Mouse (Mus musculus) gonadal fat pad, adult 2 months (tissue): ENCODE results near the gene Cnn3. TPM values are rescaled to one million over a fixed set of nuclear protein-coding genes. Genes with fewer than 3 reads are reported as not detected.

Experiments
- DNase-seq: peaks from one replicate; pipeline ENCODE4 v3.0.0-alpha.2; 2012; ENCODE audit warnings: low read depth
- polyA plus RNA-seq: library from polyadenylated mRNA; depleted of rRNA; stranded (reverse); fragments of >200 nt; gene quantifications from 2 replicates; pipeline ENCODE4 v1.2.3, GENCODE M21; 2012

Gene Cnn3
- polyA plus RNA-seq, 1 experiment: 101 TPM

DNA sequence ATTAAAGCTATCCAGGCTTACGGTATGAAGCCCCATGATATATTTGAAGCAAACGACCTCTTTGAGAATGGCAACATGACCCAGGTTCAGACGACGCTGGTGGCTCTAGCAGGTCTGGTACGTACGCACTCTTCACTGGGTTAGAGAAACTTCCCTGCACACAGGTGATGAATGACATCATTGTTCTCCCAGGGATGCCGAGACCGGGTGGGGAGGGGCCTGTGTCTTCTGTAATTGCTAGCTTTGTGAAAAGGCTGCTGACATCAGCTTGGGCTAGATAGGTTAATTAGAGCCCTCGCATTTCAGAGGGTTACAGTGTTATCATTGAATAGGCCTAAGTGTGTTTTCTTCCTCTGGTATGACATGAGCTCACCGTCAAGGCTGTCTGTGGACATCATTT is 25.1 kb downstream of the Cnn3 start:
- DNase-seq: no peak

DNA sequence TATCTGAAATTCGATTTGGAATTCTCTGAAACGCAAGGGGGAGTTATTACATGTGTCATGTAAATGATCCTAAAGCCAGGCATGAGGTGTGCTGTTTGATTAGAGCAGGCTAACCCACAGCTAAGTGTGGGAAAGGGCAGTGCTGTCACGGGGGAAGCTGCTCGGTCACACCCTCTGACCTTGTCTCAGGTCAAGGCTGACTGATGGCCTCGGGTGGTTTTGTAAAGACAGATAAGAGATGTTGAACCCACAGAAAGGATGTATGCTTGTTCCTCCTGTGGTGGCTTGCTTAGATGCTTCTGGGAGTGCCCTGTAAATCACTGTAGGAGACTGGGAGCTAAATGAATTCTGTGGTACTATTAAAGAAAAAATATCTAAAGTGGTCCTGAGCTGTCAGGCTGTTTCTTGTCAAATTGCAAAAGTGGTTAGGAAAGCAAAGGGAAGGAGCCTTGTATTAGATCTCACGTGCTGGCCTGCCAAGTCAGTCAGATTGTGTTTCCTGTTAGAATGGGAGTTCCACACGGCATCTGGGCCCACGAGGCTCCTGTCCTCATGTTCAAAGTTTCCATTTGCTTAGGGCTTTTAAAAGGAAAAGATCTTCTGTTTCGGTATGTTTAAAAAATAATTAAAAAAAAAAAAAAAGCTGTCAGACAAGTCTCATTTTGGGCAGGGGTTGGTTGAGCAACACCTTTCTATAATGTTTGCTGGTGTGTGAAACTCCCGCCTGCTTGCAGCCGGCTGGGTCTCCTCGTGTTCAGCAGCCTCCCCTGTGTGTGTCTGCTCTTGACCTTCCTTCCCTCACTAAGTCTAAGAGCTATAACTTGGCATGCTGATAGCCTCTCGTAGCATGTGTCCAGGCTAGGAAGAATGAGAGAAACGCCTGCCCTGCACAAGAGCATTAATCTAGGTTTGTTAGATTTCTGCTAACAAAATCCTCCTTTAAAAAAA is 32.5 kb downstream of the Cnn3 start:
- no peak for DNase-seq

DNA sequence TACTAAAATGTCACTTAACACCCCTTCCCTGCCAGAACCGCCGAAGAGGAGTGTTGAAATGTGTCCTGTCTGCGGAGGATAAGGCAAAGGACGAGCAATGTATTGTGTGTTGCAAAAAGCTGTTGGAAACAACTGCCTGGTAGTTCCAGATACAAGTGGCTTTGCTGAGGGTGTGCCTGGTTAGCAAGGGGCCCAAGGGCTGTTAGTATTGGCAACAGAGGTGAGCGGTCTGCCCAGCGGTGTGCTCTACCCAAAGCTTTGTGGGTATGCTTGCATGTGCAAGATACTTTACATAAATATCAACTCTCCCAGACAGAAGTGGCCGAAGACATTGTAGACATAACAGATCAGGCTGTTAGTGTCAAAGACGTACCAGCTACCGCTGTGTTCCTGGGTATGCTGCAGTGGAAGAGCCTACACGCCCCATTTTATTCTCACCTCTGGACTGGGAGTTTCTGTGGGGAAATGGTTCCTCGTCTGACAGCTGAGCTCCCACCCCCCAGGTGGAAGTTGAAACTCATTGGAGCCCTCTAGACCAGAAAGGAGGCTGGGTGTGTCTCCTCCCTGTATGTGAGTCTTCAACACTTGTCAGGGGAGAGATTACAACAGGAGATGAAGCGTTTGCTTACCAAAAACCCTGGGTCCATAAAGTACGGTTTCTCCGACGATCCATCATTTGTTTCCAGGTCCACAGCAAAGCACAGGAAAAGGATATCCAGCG is 34.3 kb downstream of the Cnn3 start:
- DNase-seq: no peak

DNA sequence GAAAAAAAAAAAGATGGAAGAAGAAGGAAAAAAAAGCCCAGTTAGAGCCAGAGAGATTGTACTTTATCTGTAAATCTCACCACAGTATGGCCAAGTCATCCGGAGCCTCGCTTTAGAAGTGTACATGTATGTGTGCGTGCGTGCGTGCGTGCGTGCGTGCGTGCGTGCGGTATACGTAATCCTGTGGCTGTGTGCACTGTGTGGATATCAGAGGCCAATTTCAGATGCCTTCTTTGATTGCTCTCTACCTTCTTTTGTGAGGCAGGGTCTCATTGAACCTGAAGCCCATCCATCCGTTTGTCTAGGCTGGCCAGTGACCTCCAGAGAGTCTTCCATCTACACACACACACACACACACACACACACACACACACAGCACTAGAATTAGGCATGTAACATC is 35.2 kb downstream of the Cnn3 start:
- no peak for DNase-seq

DNA sequence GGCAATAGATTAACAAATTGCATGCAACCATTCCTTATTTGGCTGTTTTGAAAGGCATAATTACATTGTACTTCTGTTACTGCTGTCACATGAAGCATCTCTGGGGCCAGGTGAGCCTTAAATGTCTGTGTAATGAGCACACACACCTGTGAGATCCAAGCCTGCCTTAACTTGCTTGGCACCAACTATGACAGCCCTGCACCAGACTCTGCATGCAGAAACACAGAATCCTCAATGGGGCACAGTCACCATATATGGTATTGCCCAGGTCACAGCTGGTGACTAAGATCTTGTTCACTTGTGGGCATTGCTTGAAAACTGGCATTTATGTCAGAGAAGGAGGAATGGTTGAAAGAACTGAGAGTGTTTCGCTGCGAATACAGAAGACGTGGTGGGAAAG is 36.5 kb downstream of the Cnn3 start:
- DNase-seq: no peak

DNA sequence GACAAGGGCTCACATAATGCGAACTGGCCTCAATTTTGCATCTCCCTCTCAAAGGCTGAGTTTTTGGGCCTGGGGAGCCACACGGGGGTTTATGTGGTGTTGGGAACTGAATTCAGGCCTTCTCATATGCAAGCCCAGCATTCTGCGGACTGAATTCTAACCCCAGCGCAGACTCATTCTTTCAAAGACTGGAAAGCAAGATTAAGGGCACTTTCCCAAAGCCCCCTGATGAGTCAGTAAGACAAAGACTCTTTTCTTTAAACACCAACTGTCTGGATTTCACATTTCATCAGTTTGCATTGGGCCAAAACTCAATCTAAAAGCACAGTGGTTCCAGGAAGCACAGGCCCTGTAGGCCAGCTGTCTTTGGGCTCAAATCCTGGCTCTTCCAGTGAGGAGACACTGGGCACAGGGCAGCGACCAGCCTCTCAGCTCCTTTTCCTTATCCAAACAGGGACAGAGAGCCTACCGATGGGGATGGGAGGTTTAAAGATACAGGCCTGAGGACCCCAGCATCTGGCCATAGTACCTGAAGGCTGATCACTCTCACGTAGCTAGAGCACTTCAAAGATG is 38.5 kb downstream of the Cnn3 start:
- DNase-seq: no peak

DNA sequence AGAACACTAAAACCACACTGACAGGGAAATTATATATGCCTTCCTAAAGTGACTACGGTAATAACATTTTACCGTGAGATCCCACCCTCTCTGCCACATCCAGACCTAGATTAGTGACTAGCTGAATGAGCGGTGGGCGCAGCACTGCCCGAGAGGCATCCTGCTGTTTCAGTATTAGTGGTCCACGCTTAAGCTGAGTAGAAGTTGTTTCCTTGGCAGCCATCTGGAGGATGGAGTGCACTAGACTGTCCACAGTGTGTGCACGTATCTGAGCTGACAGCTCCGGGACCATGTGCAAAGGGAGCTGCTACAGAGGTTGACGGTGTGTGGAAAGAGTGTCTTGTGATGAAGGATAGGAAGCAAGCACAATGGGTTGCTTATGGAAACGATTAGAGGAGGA is 39.5 kb downstream of the Cnn3 start:
- DNase-seq: no peak

DNA sequence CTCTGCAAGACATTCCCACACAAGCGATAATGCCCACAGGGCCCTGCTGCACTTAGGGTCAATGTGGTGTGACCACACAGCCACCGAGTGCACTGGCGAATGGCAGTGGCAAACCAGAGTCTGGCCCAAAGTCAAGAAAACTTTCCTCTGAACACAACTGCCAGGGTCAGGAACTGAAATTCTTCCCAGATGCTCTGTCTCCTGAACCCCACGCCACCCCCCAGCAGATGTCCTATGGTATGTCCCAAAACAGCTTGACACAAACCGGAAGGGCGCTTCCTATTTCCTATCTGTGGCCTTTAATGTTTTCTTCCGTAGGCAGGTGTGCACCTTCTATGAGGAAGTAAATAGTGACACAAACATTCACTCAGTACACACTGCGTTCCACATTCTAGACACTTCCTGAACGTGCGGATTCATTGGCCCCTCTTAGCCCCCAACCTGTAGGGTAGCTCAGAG is 40.8 kb downstream of the Cnn3 start:
- no peak for DNase-seq

DNA sequence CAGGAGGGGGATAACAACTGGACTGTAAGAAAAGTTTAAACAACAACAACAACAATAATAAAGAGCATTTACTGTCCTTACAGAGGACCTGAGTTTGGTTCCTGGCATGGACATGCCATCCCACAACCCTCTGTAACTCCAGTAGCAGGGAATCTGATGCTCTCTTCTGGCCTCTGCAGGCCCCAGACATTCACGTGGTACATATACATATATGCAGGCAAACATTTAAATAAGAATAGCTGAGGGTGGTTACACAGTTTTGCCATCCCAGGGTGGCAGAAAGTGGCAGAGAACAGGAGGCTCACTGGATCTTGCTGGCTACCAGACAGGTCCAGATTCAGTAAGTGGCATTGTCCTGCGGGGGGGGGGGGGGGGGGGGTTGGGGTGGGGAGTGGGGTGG is 41.8 kb downstream of the Cnn3 start:
- no peak for DNase-seq

DNA sequence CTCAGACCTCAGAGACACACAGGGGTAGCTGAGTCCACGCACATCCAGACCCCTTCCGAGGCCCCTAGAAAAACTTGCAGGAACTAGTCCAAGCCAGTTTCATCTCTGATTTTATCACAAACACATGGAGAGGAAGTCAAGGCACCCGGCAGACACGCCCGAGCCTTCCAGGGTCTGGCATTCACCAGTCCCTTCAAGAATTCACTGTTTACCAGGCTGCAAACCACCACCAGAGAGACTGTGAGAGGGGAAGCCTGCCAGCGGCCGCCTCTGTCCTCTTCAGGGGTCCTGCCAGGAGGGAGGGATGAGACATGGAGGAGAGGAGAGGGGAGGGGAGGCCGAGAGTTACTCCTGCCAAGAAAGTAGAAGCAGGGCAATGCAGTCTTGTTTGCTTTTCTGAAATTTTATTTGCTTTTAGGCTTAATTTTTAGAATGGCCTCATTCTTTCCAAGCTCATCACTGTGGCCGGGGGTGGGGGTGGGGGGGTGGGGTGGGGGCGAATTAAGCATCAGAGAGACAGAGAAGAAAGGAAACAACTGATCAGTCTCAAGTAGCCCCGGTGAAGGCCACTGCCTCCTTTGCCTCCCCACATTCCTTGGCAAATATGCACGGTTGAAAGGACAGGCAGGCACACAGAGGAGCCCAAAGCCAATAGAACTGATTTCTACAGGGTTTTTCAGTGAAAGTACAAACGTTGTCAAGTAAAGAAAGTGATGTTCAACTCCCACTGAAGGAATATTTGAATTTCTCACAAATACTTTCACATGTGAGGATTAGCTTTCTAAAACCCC is 43.1 kb downstream of the Cnn3 start:
- no peak for DNase-seq

DNA sequence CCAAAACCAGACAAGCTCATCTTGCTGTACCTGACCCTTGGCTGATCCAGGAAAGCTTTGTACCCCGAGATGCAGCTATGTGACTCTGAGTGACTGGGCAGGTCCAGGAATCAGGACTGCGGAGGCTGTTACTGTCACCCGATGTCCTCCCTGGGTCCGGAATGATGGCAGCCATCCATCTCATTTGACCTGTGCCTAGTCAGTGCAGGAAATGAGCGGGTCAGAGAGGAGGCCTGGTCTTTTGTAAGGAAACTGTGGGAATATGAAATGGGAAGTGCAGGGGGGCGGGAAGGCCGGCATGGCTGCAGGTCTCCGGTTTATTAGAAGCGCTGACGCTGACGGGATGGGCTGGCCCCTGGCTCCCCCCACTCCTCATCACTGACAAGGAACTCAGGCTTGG is 45.4 kb downstream of the Cnn3 start:
- no peak for DNase-seq

DNA sequence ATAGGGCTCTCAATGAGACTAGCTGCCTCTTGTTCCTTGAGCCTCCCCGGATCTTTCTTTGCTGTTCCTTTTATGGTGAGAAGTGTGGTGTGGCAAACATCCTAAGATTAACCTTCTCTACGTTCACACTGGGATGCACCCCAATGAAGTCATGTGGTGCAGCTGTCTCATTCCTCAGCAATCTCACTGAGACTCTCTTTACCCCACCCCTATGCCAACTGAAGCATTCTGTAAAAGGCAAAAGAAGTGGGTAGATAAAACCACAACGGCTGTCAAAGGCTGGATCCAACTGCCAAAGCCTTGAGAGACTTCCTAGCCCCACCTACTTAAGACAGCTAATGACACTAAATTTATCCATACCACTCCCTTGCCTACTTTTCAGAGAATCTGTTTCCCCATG is 48.4 kb downstream of the Cnn3 start:
- DNase-seq: no peak

DNA sequence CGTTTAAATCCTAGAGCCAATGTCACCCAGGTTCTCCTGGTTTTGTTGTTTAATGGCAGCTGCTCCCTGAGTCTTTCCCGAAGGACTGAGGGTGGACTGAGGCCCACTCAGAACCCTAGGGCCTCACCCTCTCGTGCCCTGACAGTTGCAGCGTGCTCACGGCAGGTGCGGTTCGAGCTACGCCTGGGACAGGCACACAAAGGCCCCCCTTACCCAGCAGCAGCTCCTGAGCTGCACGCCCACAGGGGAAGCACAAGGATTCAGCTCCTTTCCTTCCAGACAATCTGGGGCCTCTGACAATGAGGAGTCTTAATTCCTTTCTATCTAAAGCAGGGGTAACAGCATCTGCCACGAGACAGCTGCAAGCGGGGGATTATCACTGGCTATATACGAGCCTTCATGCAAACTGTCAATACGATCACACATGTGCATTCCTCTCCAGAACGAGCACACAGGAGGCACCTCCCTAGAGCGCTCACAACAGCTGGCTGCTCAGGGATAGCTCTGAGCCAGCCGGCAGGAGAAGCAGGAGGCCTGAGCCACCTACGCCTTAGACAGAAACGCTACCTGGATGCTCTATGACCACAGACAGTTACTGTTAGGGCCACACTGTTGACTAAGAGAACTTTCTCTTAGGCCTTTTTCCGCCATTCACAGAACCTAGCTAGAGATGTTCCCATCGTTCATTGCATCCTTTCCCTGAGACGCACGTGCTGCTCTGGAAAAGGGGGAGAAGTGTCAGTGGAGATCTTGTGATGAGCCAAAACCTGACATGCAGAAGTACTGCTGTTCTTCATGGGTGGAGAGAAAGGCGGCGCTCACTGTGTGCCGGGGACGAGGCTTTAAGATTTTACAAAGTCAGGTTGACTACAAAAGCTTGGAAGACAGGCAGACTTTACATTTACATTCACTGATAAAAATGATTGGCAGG is 54.0 kb downstream of the Cnn3 start:
- no peak for DNase-seq

DNA sequence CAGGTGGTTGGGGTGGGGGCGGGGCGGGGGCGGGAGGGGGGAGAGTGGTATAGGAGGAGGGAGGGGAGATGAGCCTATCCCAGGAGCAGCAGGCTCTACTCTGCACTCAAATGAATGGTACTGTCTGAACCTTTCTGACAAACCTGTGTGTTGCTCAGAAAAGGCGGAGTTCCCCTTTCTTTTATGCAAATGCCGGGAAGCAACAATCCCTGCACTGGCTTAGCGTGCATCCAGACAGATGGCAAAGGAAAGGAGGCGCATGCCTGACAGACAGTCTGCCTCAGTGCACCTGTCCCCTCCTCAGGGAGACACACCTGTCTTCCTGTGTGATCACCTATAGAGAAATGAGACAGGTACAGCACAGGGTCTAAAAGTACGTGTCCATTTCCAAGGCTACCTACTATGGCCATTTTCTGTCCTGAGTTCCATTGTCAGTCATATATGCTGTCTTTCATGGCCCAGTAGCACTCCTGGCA is 54.7 kb downstream of the Cnn3 start:
- no peak for DNase-seq

DNA sequence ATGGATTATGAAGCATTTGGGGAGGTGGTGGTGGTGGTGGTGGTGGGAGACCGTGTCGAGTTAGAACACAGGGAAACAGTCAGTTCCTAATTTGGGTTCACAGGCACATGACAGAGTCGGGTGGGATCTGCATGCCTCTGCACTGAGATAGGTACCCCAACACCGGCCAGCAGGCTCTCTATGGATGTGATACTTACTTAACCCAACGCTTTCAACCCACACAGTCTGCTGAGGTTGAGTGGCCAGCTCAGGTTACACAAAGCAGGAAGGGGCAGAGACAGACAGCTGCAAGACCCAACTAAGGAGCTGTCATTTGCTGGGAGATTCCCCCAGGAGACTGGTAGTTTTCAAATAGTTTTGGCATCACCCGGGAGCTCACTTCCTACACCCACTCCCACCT is 55.3 kb downstream of the Cnn3 start:
- no peak for DNase-seq

DNA sequence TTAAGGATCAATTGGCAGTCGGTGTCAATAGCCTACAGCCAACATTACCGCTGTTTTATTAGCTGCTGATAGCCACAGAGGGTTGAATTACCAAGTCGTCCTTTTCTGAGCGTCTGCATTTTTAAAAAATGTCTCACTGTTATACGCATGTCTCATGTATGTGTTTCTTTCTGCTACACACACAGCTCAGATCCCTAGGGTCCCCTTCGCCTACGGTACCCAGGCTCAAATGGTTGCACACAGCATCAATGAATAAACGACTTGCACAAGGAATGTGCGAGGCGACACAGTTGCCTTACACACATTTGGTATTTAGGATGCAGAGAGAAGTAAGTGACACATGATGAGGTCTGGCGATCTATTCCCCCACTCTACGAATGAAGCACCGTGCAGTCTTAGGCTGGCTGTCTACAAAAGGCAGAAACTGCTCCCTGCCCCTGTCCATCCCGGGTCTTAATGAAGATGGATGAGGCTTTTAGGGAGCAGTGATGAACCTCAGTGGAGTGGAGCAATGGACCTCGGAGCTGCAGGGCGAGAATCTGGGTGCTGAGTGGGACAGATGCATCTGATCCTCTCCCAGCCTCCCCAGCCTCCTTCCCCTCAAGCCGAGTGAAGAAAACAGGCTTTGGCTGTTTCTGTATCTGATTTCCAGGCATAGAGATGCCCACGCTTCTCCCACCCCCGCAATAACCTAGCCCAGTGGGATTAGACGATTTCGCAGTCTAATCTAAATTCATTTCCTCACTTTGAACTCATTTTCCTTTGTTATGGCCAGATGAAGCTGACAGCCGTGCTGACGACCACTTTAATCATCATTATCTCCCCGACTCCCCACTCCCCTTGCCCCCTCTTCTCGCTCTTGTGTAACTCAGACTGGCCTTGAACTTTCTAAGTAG is 57.2 kb downstream of the Cnn3 start:
- DNase-seq: no peak

DNA sequence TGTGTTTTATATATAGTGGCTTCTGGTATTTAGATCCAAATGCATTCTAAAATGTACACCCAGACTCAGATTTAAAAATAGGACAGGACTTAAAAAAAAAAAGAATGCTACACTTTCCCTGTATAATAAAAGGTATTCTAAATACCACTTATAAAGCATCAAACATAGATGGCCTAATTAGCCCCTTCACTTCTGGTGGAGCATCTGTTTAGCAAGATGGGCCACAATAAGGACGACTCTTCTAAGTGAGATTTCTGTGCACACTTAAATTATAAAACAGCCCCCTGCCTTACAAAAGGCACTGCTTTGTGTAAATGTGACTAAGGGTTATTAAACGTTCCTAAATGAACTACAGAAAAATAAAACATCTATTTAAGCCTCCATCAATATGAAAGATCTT is 58.9 kb downstream of the Cnn3 start:
- DNase-seq: no peak

DNA sequence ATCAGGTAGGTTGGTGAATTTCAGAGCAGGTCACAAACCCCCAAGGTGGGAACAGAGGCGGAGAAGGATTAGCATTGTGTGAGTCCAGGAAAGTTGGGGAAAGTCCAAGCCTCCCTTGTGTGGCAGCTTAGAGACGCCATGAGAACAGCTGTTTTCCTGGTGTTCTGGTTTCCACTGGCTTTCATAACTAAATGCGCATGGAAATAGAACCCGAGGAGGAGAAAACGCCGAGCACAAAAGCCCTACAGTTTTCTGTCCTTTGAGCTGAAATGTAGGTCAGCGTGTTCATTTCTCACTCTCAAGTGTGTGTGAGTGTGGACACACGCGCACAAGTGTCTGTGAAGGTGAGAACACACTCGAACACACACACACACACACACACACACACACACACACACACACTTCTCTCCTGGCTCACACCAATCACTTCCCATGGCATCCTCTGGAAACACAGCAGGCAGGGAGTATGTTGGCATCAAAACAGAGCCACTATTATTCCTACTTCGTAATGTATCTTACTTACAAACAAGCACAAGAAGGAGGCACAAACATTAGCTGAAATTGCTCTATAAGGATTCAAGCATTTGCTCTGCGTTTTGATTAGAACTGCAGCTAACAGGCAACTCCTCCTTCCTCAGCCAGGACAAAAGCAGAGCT is 63.3 kb downstream of the Cnn3 start:
- DNase-seq: no peak

DNA sequence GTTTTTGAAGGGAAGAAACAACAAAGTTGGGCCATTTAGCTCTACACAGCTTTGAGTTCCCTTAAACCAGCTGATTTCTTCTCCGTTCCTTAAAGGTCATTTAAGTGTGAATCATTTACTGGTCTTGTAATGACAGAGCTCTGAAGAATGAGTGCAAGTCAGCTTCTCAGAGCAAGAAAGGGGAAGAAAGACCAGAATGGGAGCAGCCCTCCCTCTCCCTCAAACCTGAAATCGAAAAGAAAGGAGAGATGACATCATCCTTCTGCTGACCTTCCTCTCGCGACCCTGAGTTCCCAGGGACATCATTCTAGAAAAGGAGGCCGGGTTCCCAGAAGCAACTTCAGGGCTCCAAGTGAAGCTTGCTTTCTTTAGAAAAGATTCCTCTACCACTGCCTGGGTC is 64.6 kb downstream of the Cnn3 start:
- DNase-seq: no peak
